Mouse (Mus musculus): ENCODE measurements around the gene Zbtb21. TPM values are rescaled to one million over a fixed set of nuclear protein-coding genes. Genes with fewer than 3 reads are reported as not detected.
A peak's percentile ranks its signal among the peaks of the same experiment; 100 is the strongest.

Gene Zbtb21
- polyA plus RNA-seq, 1 experiment, result 13.8 TPM

GRCm38 (mm10) chr16:97925760-97926159 lies 36.7 kb downstream of the Zbtb21 start:
- Histone ChIP-seq H3K4me1 (ENCODE audit: control insufficient read depth, insufficient read depth, low read length) (0 out of 2 replicates have a peak, but pooled peaks cover 2% of the 10 kb centered on the region), H3K27ac (ENCODE audit: insufficient read depth, low read depth, low read length) (no peak overlapping the region), H3K4me3 (ENCODE audit: insufficient read depth, low read length) (no peak overlapping the region)
- TF ChIP-seq POLR2A (IDR thresholded peaks at IDR 0.05; ENCODE audit: borderline replicate concordance, low read depth, low read length), result no peak
- no peak for TF ChIP-seq CTCF (IDR thresholded peaks at IDR 0.05; ENCODE audit: low read depth, low read length)

- Histone ChIP-seq H3K4me1 (ENCODE audit: control insufficient read depth, insufficient read depth, low read length) (no peaks in the 10 kb centered on the region), H3K4me3 (ENCODE audit: insufficient read depth, low read length) (no peak overlapping the region), H3K27ac (ENCODE audit: insufficient read depth, low read depth, low read length) (no peak overlapping the region)
- TF ChIP-seq POLR2A (IDR thresholded peaks at IDR 0.05; ENCODE audit: borderline replicate concordance, low read depth, low read length) (no peak), CTCF (IDR thresholded peaks at IDR 0.05; ENCODE audit: low read depth, low read length) (no peak)
These were observed 38.7 kb downstream of the Zbtb21 start for GRCm38 (mm10) chr16:97923700-97924099.

DNA sequence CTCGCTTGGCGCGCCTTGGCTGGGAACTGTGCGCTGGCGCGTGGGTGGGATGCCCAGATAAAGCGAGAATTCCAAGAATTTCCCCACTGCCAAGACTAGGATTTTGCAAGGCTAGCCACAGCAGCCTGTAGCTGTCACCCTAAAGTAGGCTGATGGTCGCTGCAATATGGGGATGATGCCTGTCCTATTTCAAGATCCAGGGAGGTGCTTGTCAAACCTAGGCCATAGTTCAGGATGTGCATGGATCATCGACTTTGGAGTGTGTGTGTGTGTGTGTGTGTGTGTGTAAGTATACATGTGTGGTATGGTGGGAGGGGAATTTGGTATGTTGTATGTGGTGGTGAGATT lies 39.7 kb downstream of the Zbtb21 start:
- TF ChIP-seq POLR2A (IDR thresholded peaks at IDR 0.05; ENCODE audit: borderline replicate concordance, low read depth, low read length) (no peak), CTCF (IDR thresholded peaks at IDR 0.05; ENCODE audit: low read depth, low read length) (no peak)
- Histone ChIP-seq H3K27ac (ENCODE audit: insufficient read depth, low read depth, low read length) (no peak overlapping the region), H3K4me3 (ENCODE audit: insufficient read depth, low read length) (peak overlapping the region; percentile 95), H3K4me1 (ENCODE audit: control insufficient read depth, insufficient read depth, low read length) (no peaks in the 10 kb centered on the region)

- Histone ChIP-seq H3K4me1 (ENCODE audit: control insufficient read depth, insufficient read depth, low read length) (no peaks in the 10 kb centered on the region), H3K4me3 (ENCODE audit: insufficient read depth, low read length) (peak overlapping the region; percentile 95), H3K27ac (ENCODE audit: insufficient read depth, low read depth, low read length) (peak overlapping the region; percentile 58)
- no peak for TF ChIP-seq POLR2A (IDR thresholded peaks at IDR 0.05; ENCODE audit: borderline replicate concordance, low read depth, low read length)
- no peak for TF ChIP-seq CTCF (IDR thresholded peaks at IDR 0.05; ENCODE audit: low read depth, low read length)
These were observed 40.3 kb downstream of the Zbtb21 start for GRCm38 (mm10) chr16:97921961-97922778.

DNA sequence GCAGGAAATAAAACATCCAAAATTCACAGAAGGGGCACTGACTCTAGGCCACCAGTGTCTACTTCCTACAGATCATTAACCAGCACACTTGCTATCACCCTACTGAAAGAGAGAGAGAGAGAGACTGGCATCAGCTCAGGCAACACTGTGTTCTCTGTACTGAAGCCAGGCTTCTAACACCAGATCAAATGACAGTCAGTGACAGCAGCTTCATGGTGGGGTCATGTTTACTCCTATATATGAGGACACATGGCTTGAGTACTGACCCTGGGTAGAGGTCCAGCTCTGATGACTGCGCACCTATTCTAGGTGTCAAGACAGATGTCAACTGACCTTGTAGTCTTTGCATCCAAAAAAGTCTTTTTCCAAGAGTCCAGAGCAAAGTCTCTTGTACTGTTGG lies 41.8 kb downstream of the Zbtb21 start:
- no peak overlapping the region for H3K27ac ChIP-seq (ENCODE audit: insufficient read depth, low read depth, low read length)
- H3K4me3 ChIP-seq (ENCODE audit: insufficient read depth, low read length), result no peak overlapping the region
- no peaks in the 10 kb centered on the region for H3K4me1 ChIP-seq (ENCODE audit: control insufficient read depth, insufficient read depth, low read length)
- TF ChIP-seq POLR2A (IDR thresholded peaks at IDR 0.05; ENCODE audit: borderline replicate concordance, low read depth, low read length), result no peak
- no peak for TF ChIP-seq CTCF (IDR thresholded peaks at IDR 0.05; ENCODE audit: low read depth, low read length)

GRCm38 (mm10) chr16:97919793-97920192 lies 42.6 kb downstream of the Zbtb21 start:
- Histone ChIP-seq H3K4me3 (ENCODE audit: insufficient read depth, low read length) (no peak overlapping the region), H3K4me1 (ENCODE audit: control insufficient read depth, insufficient read depth, low read length) (no peaks in the 10 kb centered on the region), H3K27ac (ENCODE audit: insufficient read depth, low read depth, low read length) (no peak overlapping the region)
- no peak for TF ChIP-seq POLR2A (IDR thresholded peaks at IDR 0.05; ENCODE audit: borderline replicate concordance, low read depth, low read length)
- TF ChIP-seq CTCF (IDR thresholded peaks at IDR 0.05; ENCODE audit: low read depth, low read length), result no peak

- Histone ChIP-seq H3K4me3 (ENCODE audit: insufficient read depth, low read length) (no peak overlapping the region), H3K4me1 (ENCODE audit: control insufficient read depth, insufficient read depth, low read length) (no peaks in the 10 kb centered on the region), H3K27ac (ENCODE audit: insufficient read depth, low read depth, low read length) (no peak overlapping the region)
- TF ChIP-seq CTCF (IDR thresholded peaks at IDR 0.05; ENCODE audit: low read depth, low read length) (no peak), POLR2A (IDR thresholded peaks at IDR 0.05; ENCODE audit: borderline replicate concordance, low read depth, low read length) (no peak)
These were observed 49.5 kb downstream of the Zbtb21 start for GRCm38 (mm10) chr16:97912873-97913272.

GRCm38 (mm10) chr16:97909356-97909755 lies 53.1 kb downstream of the Zbtb21 start:
- H3K4me3 ChIP-seq (ENCODE audit: insufficient read depth, low read length), result no peak overlapping the region
- TF ChIP-seq CTCF (IDR thresholded peaks at IDR 0.05; ENCODE audit: low read depth, low read length) (no peak), POLR2A (IDR thresholded peaks at IDR 0.05; ENCODE audit: borderline replicate concordance, low read depth, low read length) (no peak)
- no peak overlapping the region for H3K27ac ChIP-seq (ENCODE audit: insufficient read depth, low read depth, low read length)
- no peaks in the 10 kb centered on the region for H3K4me1 ChIP-seq (ENCODE audit: control insufficient read depth, insufficient read depth, low read length)

GRCm38 (mm10) chr16:97907496-97907895 lies 54.9 kb downstream of the Zbtb21 start:
- TF ChIP-seq POLR2A (IDR thresholded peaks at IDR 0.05; ENCODE audit: borderline replicate concordance, low read depth, low read length) (no peak), CTCF (IDR thresholded peaks at IDR 0.05; ENCODE audit: low read depth, low read length) (no peak)
- no peaks in the 10 kb centered on the region for H3K4me1 ChIP-seq (ENCODE audit: control insufficient read depth, insufficient read depth, low read length)
- no peak overlapping the region for H3K4me3 ChIP-seq (ENCODE audit: insufficient read depth, low read length)
- no peak overlapping the region for H3K27ac ChIP-seq (ENCODE audit: insufficient read depth, low read depth, low read length)

GRCm38 (mm10) chr16:97906337-97906736 lies 56.1 kb downstream of the Zbtb21 start:
- TF ChIP-seq POLR2A (IDR thresholded peaks at IDR 0.05; ENCODE audit: borderline replicate concordance, low read depth, low read length) (no peak), CTCF (IDR thresholded peaks at IDR 0.05; ENCODE audit: low read depth, low read length) (no peak)

More at GRCm38 (mm10) chr16:97906337-97906736, 56.1 kb downstream of the Zbtb21 start:
- no peak overlapping the region for H3K27ac ChIP-seq (ENCODE audit: insufficient read depth, low read depth, low read length)
- no peak overlapping the region for H3K4me3 ChIP-seq (ENCODE audit: insufficient read depth, low read length)
- H3K4me1 ChIP-seq (ENCODE audit: control insufficient read depth, insufficient read depth, low read length), result no peaks in the 10 kb centered on the region

Data from bone marrow macrophage, adult 2 months (primary cell).